Mouse (Mus musculus): ENCODE measurements at regions not wholly inside any gene's neighbourhood (a gene's known extent, or its start where the extent isn't known, plus 50 kb on each side); places are given as distances from the start of the nearest gene placed in this dataset.

DNA sequence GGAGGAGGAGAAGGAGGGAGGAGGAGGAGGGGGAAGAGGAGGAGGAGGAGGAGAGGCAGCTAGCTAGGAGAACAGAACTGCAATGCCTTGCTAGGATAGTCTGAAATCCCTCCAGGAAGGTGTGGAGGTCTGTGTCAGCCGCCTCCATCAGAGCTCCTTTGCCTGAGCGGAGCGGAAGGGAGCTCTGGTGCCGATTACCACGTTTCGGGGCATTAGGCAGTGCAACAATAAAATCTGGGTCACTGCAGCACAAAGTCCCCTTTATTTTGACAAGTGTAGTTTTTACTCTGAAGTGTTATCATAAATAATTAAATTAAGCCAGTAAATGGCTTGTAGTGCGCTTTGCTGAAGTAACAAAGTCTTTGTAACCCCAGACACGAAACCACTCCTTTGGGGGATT is 104.0 kb downstream of the Ephb3 start:
- no peaks in the 10 kb centered on the region for H3K4me1 ChIP-seq (ENCODE audit: control insufficient read depth, insufficient read depth, insufficient read length, low read length)
- H3K27ac ChIP-seq (replicated peaks; ENCODE audit: low read depth, low read length), result no peak overlapping the region
- H3K4me3 ChIP-seq (ENCODE audit: insufficient read depth, low read depth, low read length), result no peak overlapping the region

GRCm38 (mm10) chr16:21310636-21311615 is 106.4 kb downstream of the Ephb3 start:
- H3K27ac ChIP-seq (replicated peaks; ENCODE audit: low read depth, low read length), result no peak overlapping the region
- no peaks in the 10 kb centered on the region for H3K4me1 ChIP-seq (ENCODE audit: control insufficient read depth, insufficient read depth, insufficient read length, low read length)
- peak overlapping the region; percentile 55 for H3K4me3 ChIP-seq (ENCODE audit: insufficient read depth, low read depth, low read length)

DNA sequence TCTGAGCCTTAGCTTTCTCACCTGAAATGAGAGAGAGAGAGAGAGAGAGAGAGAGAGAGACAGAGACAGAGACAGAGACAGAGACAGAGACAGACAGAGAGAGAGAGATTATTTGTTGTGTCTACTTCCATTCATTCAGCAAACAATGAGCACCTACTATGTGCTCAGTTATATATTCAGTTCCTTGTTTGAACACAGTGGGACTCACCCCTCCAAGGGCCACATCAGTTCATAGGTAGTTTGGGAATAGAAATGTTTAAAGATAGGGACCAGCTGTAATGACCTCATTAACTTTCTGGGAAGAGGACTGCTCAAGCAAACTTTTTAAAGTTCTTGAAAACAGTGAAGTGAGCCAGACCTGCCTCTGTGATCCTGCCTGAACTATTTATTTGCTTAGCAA is 107.2 kb downstream of the Ephb3 start:
- H3K4me3 ChIP-seq (ENCODE audit: insufficient read depth, low read depth, low read length), result no peak overlapping the region
- no peak overlapping the region for H3K27ac ChIP-seq (replicated peaks; ENCODE audit: low read depth, low read length)
- H3K4me1 ChIP-seq (ENCODE audit: control insufficient read depth, insufficient read depth, insufficient read length, low read length), result no peaks in the 10 kb centered on the region

- no peak overlapping the region for H3K27ac ChIP-seq (replicated peaks; ENCODE audit: low read depth, low read length)
- H3K4me1 ChIP-seq (ENCODE audit: control insufficient read depth, insufficient read depth, insufficient read length, low read length), result no peaks in the 10 kb centered on the region
- H3K4me3 ChIP-seq (ENCODE audit: insufficient read depth, low read depth, low read length), result no peak overlapping the region
Observed at GRCm38 (mm10) chr16:21315751-21316151, 107.2 kb upstream of the Vps8 start.

DNA sequence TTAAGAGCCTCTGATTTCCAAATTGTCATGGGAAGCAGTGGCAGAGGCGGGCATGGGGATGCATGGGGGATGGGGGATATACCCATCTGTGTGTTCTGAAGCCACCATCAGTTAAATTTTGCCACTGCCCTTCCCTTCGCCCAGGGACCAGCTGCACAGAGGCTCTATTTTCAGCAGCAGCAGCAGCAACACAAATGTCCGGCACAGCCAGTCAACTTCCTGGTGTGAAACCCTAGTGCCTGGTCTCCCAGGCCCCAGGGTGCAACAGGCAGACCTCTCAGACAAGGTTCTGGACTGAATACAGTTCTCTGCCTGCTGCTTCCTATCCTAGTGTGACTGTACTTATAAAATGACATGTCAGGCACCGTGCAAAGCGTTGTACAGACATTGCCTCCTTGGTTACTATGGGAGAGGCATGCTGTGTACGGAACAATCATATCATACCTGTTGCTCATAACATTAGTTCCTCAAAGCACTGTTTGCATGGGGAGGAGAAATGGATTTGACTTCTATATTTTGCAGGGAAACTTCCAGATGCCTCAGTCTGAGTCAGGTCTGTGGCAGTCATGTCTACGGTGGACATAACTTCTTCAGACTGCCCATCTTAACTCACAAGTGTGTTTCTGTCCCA is 104.8 kb upstream of the Vps8 start:
- Histone ChIP-seq H3K4me1 (ENCODE audit: control insufficient read depth, insufficient read depth, insufficient read length, low read length) (no peaks in the 10 kb centered on the region), H3K4me3 (ENCODE audit: insufficient read depth, low read depth, low read length) (no peak overlapping the region), H3K27ac (replicated peaks; ENCODE audit: low read depth, low read length) (no peak overlapping the region)

DNA sequence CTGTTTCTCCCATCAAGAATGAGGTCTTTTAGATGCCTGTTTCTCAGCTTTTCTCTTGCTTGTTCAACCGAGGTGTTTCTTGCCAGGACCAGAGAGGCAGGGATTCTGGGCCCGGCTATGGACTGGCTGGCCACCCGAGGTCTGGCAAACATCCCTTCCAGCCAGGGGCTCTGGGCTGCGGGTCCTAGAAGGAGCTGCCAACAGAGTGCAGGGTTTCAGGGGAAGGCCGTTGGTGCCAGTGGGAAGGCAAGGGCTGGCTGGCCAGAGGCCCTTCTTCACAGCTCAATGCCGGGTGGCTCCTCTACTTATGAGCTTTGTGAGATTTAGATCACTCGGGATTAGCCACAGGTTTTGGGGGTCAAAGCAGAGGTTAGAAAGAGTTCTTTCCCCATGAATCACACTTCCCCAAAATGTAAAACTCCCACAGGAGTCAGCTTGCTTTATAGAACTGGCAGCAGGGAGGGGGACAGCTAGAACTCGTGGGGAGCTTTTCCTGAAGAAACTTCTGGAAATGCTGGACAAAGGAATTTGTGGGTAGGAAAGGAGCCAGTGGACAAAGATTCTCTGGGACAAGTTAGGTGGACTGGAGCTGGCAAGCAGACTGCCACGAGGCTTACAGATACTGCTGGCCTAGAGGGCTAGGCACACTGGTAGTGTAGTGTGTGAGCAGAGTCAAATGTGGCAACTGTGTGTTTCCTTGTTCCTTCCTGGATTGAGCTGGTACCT is 104.1 kb upstream of the Vps8 start:
- no peak overlapping the region for H3K4me3 ChIP-seq (ENCODE audit: insufficient read depth, low read depth, low read length)
- H3K4me1 ChIP-seq (ENCODE audit: control insufficient read depth, insufficient read depth, insufficient read length, low read length), result no peaks in the 10 kb centered on the region
- 0 out of 2 replicates have a peak overlapping the region, but pooled peaks have one; percentile 8 for H3K27ac ChIP-seq (replicated peaks; ENCODE audit: low read depth, low read length)

GRCm38 (mm10) chr16:21320284-21320683 is 102.6 kb upstream of the Vps8 start:
- no peaks in the 10 kb centered on the region for H3K4me1 ChIP-seq (ENCODE audit: control insufficient read depth, insufficient read depth, insufficient read length, low read length)
- no peak overlapping the region for H3K4me3 ChIP-seq (ENCODE audit: insufficient read depth, low read depth, low read length)
- no peak overlapping the region for H3K27ac ChIP-seq (replicated peaks; ENCODE audit: low read depth, low read length)

GRCm38 (mm10) chr16:21321188-21322070 is 101.5 kb upstream of the Vps8 start:
- no peak overlapping the region for H3K4me3 ChIP-seq (ENCODE audit: insufficient read depth, low read depth, low read length)
- H3K27ac ChIP-seq (replicated peaks; ENCODE audit: low read depth, low read length), result no peak overlapping the region
- no peaks in the 10 kb centered on the region for H3K4me1 ChIP-seq (ENCODE audit: control insufficient read depth, insufficient read depth, insufficient read length, low read length)

GRCm38 (mm10) chr16:21322437-21322836 is 100.5 kb upstream of the Vps8 start:
- H3K27ac ChIP-seq (replicated peaks; ENCODE audit: low read depth, low read length), result no peak overlapping the region
- H3K4me1 ChIP-seq (ENCODE audit: control insufficient read depth, insufficient read depth, insufficient read length, low read length), result no peaks in the 10 kb centered on the region
- H3K4me3 ChIP-seq (ENCODE audit: insufficient read depth, low read depth, low read length), result peak overlapping the region; percentile 52

DNA sequence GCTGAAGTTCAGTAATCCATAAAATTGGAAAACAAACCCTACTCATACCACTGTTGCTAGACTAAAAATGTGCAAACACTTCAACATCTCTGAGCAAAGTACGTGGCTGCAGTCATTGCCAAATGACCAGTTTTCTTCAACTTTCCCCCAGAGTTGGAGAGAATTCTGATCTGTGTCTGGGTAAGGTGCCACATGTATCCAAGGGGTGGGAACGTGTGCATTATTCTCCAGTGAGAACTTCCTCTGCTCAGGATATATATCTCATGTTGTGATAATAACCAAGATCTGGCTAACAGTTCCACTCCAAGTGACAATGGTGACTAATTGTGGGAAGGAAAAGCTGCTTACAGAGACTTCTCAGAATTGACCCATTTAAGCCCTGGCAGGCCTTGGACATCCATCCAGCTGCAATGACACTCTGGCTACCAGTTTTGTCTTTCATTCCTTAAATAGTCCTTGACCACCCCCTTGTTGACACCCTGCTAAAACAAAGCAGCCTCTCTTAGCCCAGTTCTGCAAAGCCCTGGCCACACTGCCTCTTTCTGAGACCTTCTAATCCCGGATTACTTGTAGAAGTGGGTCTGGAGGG is 99.4 kb upstream of the Vps8 start:
- Histone ChIP-seq H3K27ac (replicated peaks; ENCODE audit: low read depth, low read length) (no peak overlapping the region), H3K4me3 (ENCODE audit: insufficient read depth, low read depth, low read length) (no peak overlapping the region), H3K4me1 (ENCODE audit: control insufficient read depth, insufficient read depth, insufficient read length, low read length) (no peaks in the 10 kb centered on the region)

DNA sequence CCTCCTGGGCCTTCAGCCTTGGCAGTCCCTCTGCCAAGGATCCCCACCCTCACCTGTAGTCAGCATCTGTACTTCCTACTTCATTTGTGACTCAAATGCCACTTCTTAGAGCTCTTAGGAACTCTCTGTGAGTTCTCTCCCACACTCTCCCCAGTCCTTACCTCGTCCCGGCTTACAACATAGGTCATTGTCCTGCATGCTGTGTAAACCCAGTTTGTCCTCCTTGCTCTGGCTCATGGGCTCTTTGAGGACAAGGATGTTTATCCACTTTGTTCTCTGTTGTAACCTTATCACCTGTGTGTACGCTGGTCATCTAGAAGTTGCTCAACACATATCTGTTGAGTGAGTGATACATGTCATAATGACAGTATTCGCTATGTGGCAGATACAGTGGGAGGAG is 94.9 kb upstream of the Vps8 start:
- H3K4me1 ChIP-seq (ENCODE audit: control insufficient read depth, insufficient read depth, insufficient read length, low read length), result peaks cover 6% of the 10 kb centered on the region
- no peak overlapping the region for H3K27ac ChIP-seq (replicated peaks; ENCODE audit: low read depth, low read length)
- H3K4me3 ChIP-seq (ENCODE audit: insufficient read depth, low read depth, low read length), result no peak overlapping the region

- Histone ChIP-seq H3K4me1 (ENCODE audit: control insufficient read depth, insufficient read depth, insufficient read length, low read length) (peaks cover 6% of the 10 kb centered on the region), H3K27ac (replicated peaks; ENCODE audit: low read depth, low read length) (no peak overlapping the region), H3K4me3 (ENCODE audit: insufficient read depth, low read depth, low read length) (no peak overlapping the region)
Observed at GRCm38 (mm10) chr16:21329199-21329598, 93.7 kb upstream of the Vps8 start.

- Histone ChIP-seq H3K4me1 (ENCODE audit: control insufficient read depth, insufficient read depth, insufficient read length, low read length) (peaks cover 6% of the 10 kb centered on the region), H3K27ac (replicated peaks; ENCODE audit: low read depth, low read length) (no peak overlapping the region), H3K4me3 (ENCODE audit: insufficient read depth, low read depth, low read length) (no peak overlapping the region)
Observed at GRCm38 (mm10) chr16:21331229-21331628, 91.7 kb upstream of the Vps8 start.

GRCm38 (mm10) chr16:21332411-21332810 is 90.5 kb upstream of the Vps8 start:
- Histone ChIP-seq H3K27ac (replicated peaks; ENCODE audit: low read depth, low read length) (no peak overlapping the region), H3K4me1 (ENCODE audit: control insufficient read depth, insufficient read depth, insufficient read length, low read length) (peaks cover 6% of the 10 kb centered on the region), H3K4me3 (ENCODE audit: insufficient read depth, low read depth, low read length) (peak overlapping the region; percentile 89)

Data from brown adipose tissue, adult 24 weeks (tissue).